Mouse (Mus musculus) adrenal gland, adult (tissue): ENCODE measurements around the gene Samt2.
"Not testable (repeated sequence)": the region's sequence is repeated elsewhere in the genome, so short reads cannot be mapped to it uniquely, and the experiment has no call there.

Experiments used
- DNase-seq, 2 experiments: peaks; one replicate each; pipeline ENCODE4 v3.0.0; 2022 to 2023; ENCODE audit warnings: low spot score in 1 of 2; ENCODE audit not compliant: inconsistent age in 2 of 2

Gene Samt2

DNA sequence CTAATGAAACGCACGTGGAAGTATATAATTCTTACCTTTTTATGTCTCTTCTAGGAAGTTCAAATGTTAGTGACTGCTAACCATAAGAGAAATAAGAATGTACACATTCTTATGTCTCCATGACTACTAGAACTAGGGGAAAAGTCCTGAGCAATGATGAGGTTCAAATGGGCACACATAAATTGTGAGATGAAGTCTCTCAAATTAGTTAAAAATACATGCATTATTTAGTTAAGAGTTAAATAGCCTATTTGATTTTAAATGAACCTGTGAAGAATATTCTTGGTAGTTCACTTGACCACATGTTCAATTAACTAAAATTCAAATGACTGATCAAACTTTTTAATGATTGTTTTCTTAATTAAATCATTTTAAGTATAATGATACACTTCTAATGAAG, at the start of gene Samt2:
Gene Samt2 (minus strand): TSS at position 101 of the 400 bp plus-strand sequence.
- not testable (repeated sequence) for DNase-seq
